Mouse (Mus musculus) E14TG2a.4 (cell line): ENCODE data around the gene Amd1.

Experiments used
- CTCF ChIP-seq: conservative IDR thresholded peaks from 2 replicates; pipeline ENCODE4 v1.5.1; 2014; ENCODE audit warnings: low read length
- POU5F1 ChIP-seq: IDR thresholded peaks from 2 replicates; pipeline ENCODE4 v1.6.1; 2014; ENCODE audit warnings: low read length, borderline replicate concordance

- TF ChIP-seq POU5F1 (no peak), CTCF (no peak)
Measured at GRCm38 (mm10) chr10:40286767-40287166, 15.2 kb downstream of the Amd1 start.
